Mouse (Mus musculus) forebrain, postnatal 0 days (tissue): Measurements from ENCODE around the gene Cyp4v3. TPM values are rescaled to one million over a fixed set of nuclear protein-coding genes. Genes with fewer than 3 reads are reported as not detected.
"Not testable (repeated sequence)": the region's sequence is repeated elsewhere in the genome, so short reads cannot be mapped to it uniquely, and the experiment has no call there.

Experiments used
- ATAC-seq: fragments of 200-750 bp; cut with Nextera tagmentation; 2 replicates; pipeline ENCODE4 v1.8.0; 2017; ENCODE audit warnings: mild to moderate bottlenecking, moderate library complexity
- DNase-seq: peaks from one replicate; pipeline ENCODE4 v3.0.0-alpha.2; 2015
- H3K27ac ChIP-seq: fragments of 300-500 bp; sonication (generic); 2 replicates; pipeline ENCODE4 v1.5.1; 2014; ENCODE audit warnings: low read depth, mild to moderate bottlenecking, antibody characterized with exemption, low read length, moderate library complexity, mixed read lengths
- H3K27me3 ChIP-seq: fragments of 300-500 bp; sonication (generic); 2 replicates; pipeline ENCODE4 v1.6.1; 2014; ENCODE audit warnings: mild to moderate bottlenecking, low read length, mixed read lengths; ENCODE audit not compliant: insufficient read depth
- H3K36me3 ChIP-seq: fragments of 300-500 bp; sonication (generic); 2 replicates; pipeline ENCODE4 v1.6.1; 2014; ENCODE audit warnings: mild to moderate bottlenecking, moderate library complexity; ENCODE audit not compliant: insufficient read depth
- H3K4me1 ChIP-seq: fragments of 300-500 bp; sonication (generic); 2 replicates; pipeline ENCODE4 v1.6.1; 2014; ENCODE audit warnings: antibody characterized with exemption; ENCODE audit not compliant: insufficient read depth
- H3K4me2 ChIP-seq: fragments of 300-500 bp; sonication (generic); 2 replicates; pipeline ENCODE4 v1.6.1; 2014; ENCODE audit warnings: low read depth, mild to moderate bottlenecking, moderate library complexity
- H3K4me3 ChIP-seq: fragments of 300-500 bp; sonication (generic); 2 replicates; pipeline ENCODE4 v1.5.1; 2014; ENCODE audit warnings: low read depth, low read length, mixed read lengths
- H3K9ac ChIP-seq: fragments of 300-500 bp; sonication (generic); 2 replicates; pipeline ENCODE4 v1.6.1; 2014; ENCODE audit warnings: mild to moderate bottlenecking
- H3K9me3 ChIP-seq: fragments of 300-500 bp; sonication (generic); 2 replicates; pipeline ENCODE4 v1.6.1; 2016; ENCODE audit warnings: low read length
- CTCF ChIP-seq: sonication (generic); IDR thresholded peaks from 2 replicates; pipeline ENCODE4 v1.5.1; 2016; ENCODE audit warnings: antibody characterized with exemption, control low read depth, low read depth
- WGBS: fragments of 180-500 bp; shearing (Covaris S2); extraction: QIAGEN DNeasy Blood & Tissue Kit; methylation state at CpG from one replicate; pipeline ENCODE4 v1.1.7; 2014; 5-methylcytosine and 5-hydroxymethylcytosine counted together
- polyA plus RNA-seq: library from polyadenylated mRNA; unstranded; fragments of >200 nt; fragmentation: Nextera tagmentation; extraction: Ambion mirVana; gene quantifications from 2 replicates; pipeline ENCODE4 v1.2.1, GENCODE M21; 2015
- total RNA-seq: library from RNA; depleted of rRNA; stranded (reverse); fragments of >200 nt; gene quantifications from 2 replicates; pipeline ENCODE4 v1.2.3, GENCODE M21; 2014

Gene Cyp4v3
- total and polyA plus RNA-seq, 2 experiments from 2014 or later = 2.1 to 2.2 TPM

GRCm38 (mm10) chr8:45341630-45342628 lies 8.9 kb upstream of the Cyp4v3 start:
- no peaks in the 10 kb centered on the region for H3K9me3 ChIP-seq
- no peak overlapping the region for H3K4me2 ChIP-seq
- H3K27ac ChIP-seq = no peak overlapping the region
- no peaks in the 10 kb centered on the region for H3K27me3 ChIP-seq
- 86% methylated on average over 12 of the region's 12 CpGs for WGBS
- no peaks in the 10 kb centered on the region for H3K4me1 ChIP-seq
- no peak overlapping the region for H3K9ac ChIP-seq
- DNase-seq (no peak), ATAC-seq (no peak)
- H3K36me3 ChIP-seq = peaks cover 5% of the 10 kb centered on the region; the same call in 1 of the 2 replicates
- no peak for TF ChIP-seq CTCF
- no peak overlapping the region for H3K4me3 ChIP-seq

GRCm38 (mm10) chr8:45333493-45333892 lies 477 bp upstream of the Cyp4v3 start:
- H3K9ac ChIP-seq = peak overlapping the region; percentile 52
- TF ChIP-seq CTCF = no peak
- peak; percentile 50; the same call in 1 of the 2 replicates for ATAC-seq
- no peak for DNase-seq
- H3K27me3 ChIP-seq = peaks cover 5% of the 10 kb centered on the region; the same call in 1 of the 2 replicates
- H3K36me3 ChIP-seq = no peaks in the 10 kb centered on the region
- under 1% methylated on average over 8 of the region's 8 CpGs for WGBS
- peak overlapping the region; percentile 98 for H3K4me2 ChIP-seq
- H3K27ac ChIP-seq = no peak overlapping the region
- peaks cover 8% of the 10 kb centered on the region; the same call in 1 of the 2 replicates for H3K4me1 ChIP-seq
- peak overlapping the region; percentile 61 for H3K4me3 ChIP-seq
- no peaks in the 10 kb centered on the region for H3K9me3 ChIP-seq

GRCm38 (mm10) chr8:45330856-45331255 lies 2.2 kb downstream of the Cyp4v3 start:
- Histone ChIP-seq H3K4me2 (no peak overlapping the region), H3K36me3 (no peaks in the 10 kb centered on the region), H3K9ac (no peak overlapping the region), H3K4me3 (no peak overlapping the region), H3K27ac (no peak overlapping the region), H3K27me3 (peaks cover 5% of the 10 kb centered on the region; the same call in 1 of the 2 replicates), H3K4me1 (peaks cover 8% of the 10 kb centered on the region; the same call in 1 of the 2 replicates), H3K9me3 (no peaks in the 10 kb centered on the region)
- DNase-seq (no peak), ATAC-seq (no peak)
- no peak for TF ChIP-seq CTCF
- WGBS = 76% methylated on average over 3 of the region's 3 CpGs

GRCm38 (mm10) chr8:45329206-45329980 lies 3.6 kb downstream of the Cyp4v3 start:
- no peak for ATAC-seq
- peaks cover 5% of the 10 kb centered on the region; the same call in 1 of the 2 replicates for H3K27me3 ChIP-seq
- H3K9me3 ChIP-seq = no peaks in the 10 kb centered on the region
- peaks cover 8% of the 10 kb centered on the region; the same call in 1 of the 2 replicates for H3K4me1 ChIP-seq
- 89% methylated on average over 6 of the region's 6 CpGs for WGBS
- no peaks in the 10 kb centered on the region for H3K36me3 ChIP-seq
- no peak overlapping the region for H3K9ac ChIP-seq
- H3K4me2 ChIP-seq = no peak overlapping the region
- TF ChIP-seq CTCF = no peak
- H3K27ac ChIP-seq = no peak overlapping the region
- H3K4me3 ChIP-seq = no peak overlapping the region
- DNase-seq = no peak

- not testable (repeated sequence) for H3K4me2 ChIP-seq, H3K9me3 ChIP-seq, ATAC-seq, H3K27me3 ChIP-seq, H3K4me3 ChIP-seq, DNase-seq, H3K4me1 ChIP-seq, H3K36me3 ChIP-seq, H3K27ac ChIP-seq, H3K9ac ChIP-seq
These were observed 5.9 kb downstream of the Cyp4v3 start for GRCm38 (mm10) chr8:45327076-45327475.

GRCm38 (mm10) chr8:45324151-45324550 lies 8.9 kb downstream of the Cyp4v3 start:
- DNase-seq (no peak), ATAC-seq (no peak)
- Histone ChIP-seq H3K4me2 (no peak overlapping the region), H3K9ac (no peak overlapping the region), H3K9me3 (no peaks in the 10 kb centered on the region), H3K4me3 (no peak overlapping the region), H3K36me3 (no peaks in the 10 kb centered on the region), H3K4me1 (no peaks in the 10 kb centered on the region), H3K27ac (no peak overlapping the region), H3K27me3 (no peaks in the 10 kb centered on the region)
- WGBS = 90% methylated on average over 4 of the region's 4 CpGs
- TF ChIP-seq CTCF = no peak

GRCm38 (mm10) chr8:45321365-45321764 lies 11.7 kb downstream of the Cyp4v3 start:
- no peaks in the 10 kb centered on the region for H3K27me3 ChIP-seq
- H3K27ac ChIP-seq = no peak overlapping the region
- no peak overlapping the region for H3K4me2 ChIP-seq
- WGBS = 81% methylated on average over 2 of the region's 2 CpGs
- no peak for DNase-seq
- TF ChIP-seq CTCF = no peak
- no peaks in the 10 kb centered on the region for H3K4me1 ChIP-seq
- no peak overlapping the region for H3K4me3 ChIP-seq
- no peaks in the 10 kb centered on the region for H3K9me3 ChIP-seq
- H3K9ac ChIP-seq = no peak overlapping the region
- ATAC-seq = no peak
- no peaks in the 10 kb centered on the region for H3K36me3 ChIP-seq
